Mouse (Mus musculus) monocyte, adult 5-6 weeks (primary cell): ENCODE measurements around the gene Rc3h1. TPM values are rescaled to one million over a fixed set of nuclear protein-coding genes. Genes with fewer than 3 reads are reported as not detected.
"Not testable (repeated sequence)": the region's sequence is repeated elsewhere in the genome, so short reads cannot be mapped to it uniquely, and the experiment has no call there.

Experiments
- ATAC-seq: fragments of 153-309, 156-312 bp; replicated peaks from 2 replicates; pipeline ENCODE4 v1.8.0; 2017; ENCODE audit warnings: mild to moderate bottlenecking; ENCODE audit not compliant: low TSS enrichment, insufficient number of reproducible peaks, severe bottlenecking, poor library complexity, low FRiP score
- total RNA-seq: library from RNA; stranded (forward); fragments of 200-1000, 200-491, 200-594 nt; gene quantifications from 3 replicates; pipeline ENCODE4 v1.2.3, GENCODE M21; 2017

Rc3h1 gene
- total RNA-seq, 1 experiment from 2014 or later, result 33.3 TPM

- ATAC-seq, result no peak
Measured at GRCm38 (mm10) chr1:160931320-160931719, 25.1 kb downstream of the Rc3h1 start.

GRCm38 (mm10) chr1:160933896-160934482, 27.8 kb downstream of the Rc3h1 start:
- no peak for ATAC-seq

GRCm38 (mm10) chr1:160935551-160935950, 29.3 kb downstream of the Rc3h1 start:
- no peak for ATAC-seq

- no peak for ATAC-seq
Measured at GRCm38 (mm10) chr1:160963199-160963598, 57.0 kb downstream of the Rc3h1 start.

GRCm38 (mm10) chr1:160967268-160967667, 61.0 kb downstream of the Rc3h1 start:
- no peak for ATAC-seq

GRCm38 (mm10) chr1:160968643-160969042, 62.4 kb downstream of the Rc3h1 start:
- ATAC-seq, result no peak

GRCm38 (mm10) chr1:160978071-160978735, 72.0 kb downstream of the Rc3h1 start, which contains the start of gene Serpinc1:
Gene Serpinc1 (plus strand): TSS chr1:160978585.
- no peak for ATAC-seq

GRCm38 (mm10) chr1:160980021-160980420, 73.8 kb downstream of the Rc3h1 start:
- no peak for ATAC-seq

GRCm38 (mm10) chr1:160980537-160981234, 74.5 kb downstream of the Rc3h1 start:
- ATAC-seq, result no peak

- no peak for ATAC-seq
Measured at GRCm38 (mm10) chr1:160981337-160981736, 75.1 kb downstream of the Rc3h1 start.

- ATAC-seq, result no peak
Measured at GRCm38 (mm10) chr1:160982887-160983286, 76.7 kb downstream of the Rc3h1 start.

- ATAC-seq, result not testable (repeated sequence)
Measured at GRCm38 (mm10) chr1:160984731-160985130, 78.5 kb downstream of the Rc3h1 start.

- ATAC-seq, result no peak
Measured at GRCm38 (mm10) chr1:160985477-160985876, 79.3 kb downstream of the Rc3h1 start.

- no peak for ATAC-seq
Measured at GRCm38 (mm10) chr1:160986881-160987635, 80.8 kb downstream of the Rc3h1 start.

GRCm38 (mm10) chr1:160989395-160989794, 83.2 kb downstream of the Rc3h1 start:
- no peak for ATAC-seq

GRCm38 (mm10) chr1:160993851-160994250, 87.6 kb downstream of the Rc3h1 start:
- no peak for ATAC-seq

- ATAC-seq, result no peak
Measured at GRCm38 (mm10) chr1:161004942-161005341, 98.7 kb downstream of the Rc3h1 start.

GRCm38 (mm10) chr1:161005526-161005925, 99.3 kb downstream of the Rc3h1 start:
- ATAC-seq, result no peak

- no peak for ATAC-seq
Measured at GRCm38 (mm10) chr1:161006471-161006870, 100.3 kb downstream of the Rc3h1 start.
